Mouse (Mus musculus) heart, postnatal 10 days (tissue): ENCODE data around the gene Ablim1. TPM values are rescaled to one million over a fixed set of nuclear protein-coding genes. Genes with fewer than 3 reads are reported as not detected.

Experiments
- DNase-seq, 2 experiments: peaks; one replicate each; pipeline ENCODE4 v3.0.0; 2021
- intact Hi-C: fragments of 180-260 bp; cut with DNase I; formaldehyde crosslinking; loops from one replicate; pipeline ENCODE4 v1.15.1; 2025
- total RNA-seq, 2 experiments: library from RNA; stranded (reverse); gene quantifications; 2 replicates each; pipeline ENCODE4 v1.2.3; 2021

Ablim1 gene
- total RNA-seq, 2 experiments from 2014 or later = 397 to 585 TPM

DNA sequence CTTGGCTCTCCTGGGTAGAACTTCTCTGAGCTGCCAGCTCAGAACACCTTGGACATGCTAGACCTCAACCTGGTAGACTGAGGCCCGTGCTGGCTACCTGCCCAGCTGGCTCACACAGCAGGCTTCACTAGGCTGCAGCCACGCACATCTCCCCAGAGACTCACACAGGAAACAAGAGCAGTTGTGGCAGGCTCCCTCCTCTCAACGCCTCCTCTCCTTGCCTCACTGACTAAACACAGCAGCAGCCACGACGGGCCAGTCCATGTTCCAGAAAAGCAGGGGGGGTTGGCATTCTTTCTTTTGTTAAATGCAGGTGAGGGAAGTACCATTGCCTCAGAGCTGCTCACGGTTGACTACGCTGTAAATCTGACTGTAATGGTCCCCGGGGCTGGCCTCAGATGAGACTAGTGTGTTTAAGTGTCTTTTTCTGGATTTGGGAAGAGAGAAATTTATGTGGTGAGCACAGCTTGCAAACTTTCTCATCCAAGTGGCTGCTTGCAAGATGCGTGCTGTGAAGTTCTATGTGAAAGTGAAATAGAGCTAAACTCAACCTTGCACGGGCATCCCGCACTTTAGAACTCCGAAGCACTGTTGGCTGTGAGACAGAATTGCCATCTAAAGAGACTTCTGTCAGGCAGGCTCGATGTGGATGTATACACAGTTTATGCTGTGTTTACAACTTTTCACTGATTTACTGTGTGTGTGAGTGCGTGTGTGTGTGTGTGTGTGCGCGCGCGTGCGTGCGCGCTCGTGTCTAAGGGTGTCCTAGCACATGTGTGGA is 195.7 kb downstream of the Ablim1 start:
- intact Hi-C loops = no loop called here
- DNase-seq = peak; percentile 74 to 81

DNA sequence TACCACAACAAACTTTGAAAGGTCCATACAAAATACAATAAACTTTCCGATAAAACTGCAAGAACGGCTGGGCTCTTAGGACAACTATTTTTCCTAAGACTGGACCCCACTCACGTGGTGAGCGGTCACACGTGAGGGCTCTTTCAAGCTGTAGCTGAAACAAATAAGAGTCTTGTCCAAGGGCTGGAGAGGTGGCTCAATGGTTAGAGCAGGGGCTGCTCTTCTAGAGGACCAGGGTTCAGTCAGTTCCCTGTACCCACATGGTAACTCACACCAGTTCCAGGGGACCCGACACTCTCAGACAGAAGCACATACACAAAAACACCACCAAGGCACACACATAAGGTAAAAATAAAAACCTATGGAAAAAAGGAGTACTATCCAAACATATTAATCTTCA is 197.0 kb downstream of the Ablim1 start:
- no peak for DNase-seq
- intact Hi-C loops = no loop called here

DNA sequence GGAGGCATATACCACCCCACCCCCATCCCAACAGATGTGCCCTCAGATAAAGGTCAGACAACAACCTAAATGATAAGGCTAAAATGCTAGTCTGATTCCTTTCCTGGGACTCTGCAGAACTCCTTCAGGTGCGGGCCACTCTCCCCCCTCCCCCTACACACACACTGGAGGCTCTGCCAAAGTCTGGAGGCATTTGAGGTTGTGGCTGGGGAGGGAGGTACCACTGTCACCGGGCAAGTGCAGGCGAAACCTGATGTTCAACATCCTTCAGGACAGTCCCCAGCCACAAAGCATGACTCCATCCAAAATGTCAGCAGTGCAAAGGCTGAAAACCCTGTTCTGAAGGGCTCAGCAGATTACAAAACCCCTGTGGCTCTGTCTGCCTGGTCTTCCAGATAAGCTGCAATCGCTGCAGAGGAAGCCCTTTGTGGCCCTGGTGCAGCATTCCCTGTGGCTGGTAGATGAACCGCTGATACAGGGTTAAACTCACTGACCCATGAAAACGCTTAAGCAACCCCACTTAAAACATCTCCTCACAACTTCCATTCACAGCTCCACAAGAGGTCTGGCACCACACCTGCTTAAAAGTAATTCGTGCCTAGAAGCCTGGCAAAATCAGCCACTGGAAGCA is 197.7 kb downstream of the Ablim1 start:
- peak in 1 of 2 experiments; percentile 49 for DNase-seq
- intact Hi-C loops = no loop called here

DNA sequence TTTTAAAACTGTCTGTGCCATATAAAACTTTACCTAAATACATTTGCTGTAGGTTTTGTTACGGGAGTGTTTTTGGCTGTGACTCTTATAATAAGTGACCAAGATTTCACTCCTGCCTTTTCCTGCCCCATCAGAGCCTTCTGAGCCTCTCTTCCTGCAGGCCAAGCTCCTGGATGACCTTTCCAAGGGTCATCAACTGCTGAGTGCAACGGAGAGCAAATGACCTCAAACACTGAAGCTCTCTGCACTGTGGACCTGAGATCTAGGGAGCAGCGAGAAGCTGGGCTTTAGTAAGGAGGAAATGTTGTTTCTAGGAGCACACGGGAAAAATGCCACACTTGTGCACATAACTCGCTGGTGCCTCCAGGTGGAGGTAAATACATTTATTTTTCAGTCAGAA is 199.0 kb downstream of the Ablim1 start:
- intact Hi-C loops = no loop called here
- no peak for DNase-seq

DNA sequence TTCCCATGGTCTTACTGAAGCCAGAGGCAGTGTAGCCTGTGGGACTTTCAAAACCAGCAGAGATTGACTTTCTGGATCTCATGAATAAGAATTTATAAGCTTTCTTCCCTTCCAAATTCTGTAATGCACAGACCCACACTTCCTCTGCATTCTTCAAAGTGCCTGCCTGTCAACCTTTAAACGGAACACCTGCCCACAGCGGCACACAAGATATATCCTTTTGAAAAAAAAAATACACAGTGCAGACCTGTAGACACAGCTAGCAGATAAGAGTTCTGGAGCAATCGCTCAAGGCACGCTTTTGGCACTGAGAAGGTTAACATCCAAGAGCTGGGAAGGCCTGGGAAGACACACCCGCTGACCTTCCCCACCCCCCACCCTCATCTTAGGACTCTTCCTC is 199.8 kb downstream of the Ablim1 start:
- intact Hi-C loops = no loop called here

DNA sequence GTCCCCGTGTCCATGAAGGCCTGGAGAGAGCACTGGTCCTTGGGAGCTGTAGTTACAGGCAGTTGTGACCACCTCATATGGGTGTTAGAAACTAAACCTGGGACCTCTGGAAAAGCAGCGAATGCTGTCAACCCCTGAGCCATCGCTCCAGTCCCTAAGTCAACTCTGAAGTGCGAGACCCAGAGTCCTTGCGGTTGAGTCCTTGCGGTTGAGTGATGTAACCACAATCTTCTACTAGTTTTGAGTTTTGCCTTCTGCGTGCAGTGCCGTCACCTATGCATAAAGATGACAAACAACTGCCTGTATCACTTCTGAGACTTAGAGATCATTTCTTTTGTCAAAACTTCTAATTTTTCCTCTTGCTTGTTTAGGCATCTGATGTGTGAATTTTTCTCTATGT is 200.7 kb downstream of the Ablim1 start:
- no peak for DNase-seq
- intact Hi-C loops = no loop called here

More for the DNA sequence above, 199.8 kb downstream of the Ablim1 start:
- DNase-seq = no peak

DNA sequence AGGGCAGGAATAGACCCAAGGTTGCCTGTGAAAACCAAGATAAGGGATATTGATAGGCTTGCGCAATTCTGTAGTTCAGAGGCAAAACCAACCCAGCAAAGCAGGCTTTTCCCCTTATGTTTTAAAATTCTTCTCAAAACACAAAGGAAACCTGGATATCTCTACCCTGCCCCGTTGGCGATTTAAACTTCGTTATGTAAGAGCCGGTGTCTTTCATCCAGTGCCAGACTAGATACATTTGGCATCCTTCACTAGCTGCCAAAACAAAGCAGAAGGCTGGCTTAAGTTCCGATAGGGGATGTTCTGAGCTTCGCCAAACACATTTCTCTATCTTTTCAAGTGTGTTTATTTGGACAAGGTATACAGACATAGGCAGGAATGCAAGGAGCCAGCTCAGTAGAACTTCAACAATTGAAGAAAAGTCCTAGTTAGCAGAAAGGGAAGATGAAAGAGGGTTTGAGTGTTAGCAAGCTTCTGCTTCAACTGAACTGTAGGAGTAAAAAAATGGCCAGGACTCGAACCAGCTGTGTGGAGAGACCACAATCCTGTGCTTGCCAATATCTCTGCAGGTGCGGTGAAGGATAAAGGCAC is 201.8 kb downstream of the Ablim1 start:
- intact Hi-C loops = no loop called here
- DNase-seq = no peak

DNA sequence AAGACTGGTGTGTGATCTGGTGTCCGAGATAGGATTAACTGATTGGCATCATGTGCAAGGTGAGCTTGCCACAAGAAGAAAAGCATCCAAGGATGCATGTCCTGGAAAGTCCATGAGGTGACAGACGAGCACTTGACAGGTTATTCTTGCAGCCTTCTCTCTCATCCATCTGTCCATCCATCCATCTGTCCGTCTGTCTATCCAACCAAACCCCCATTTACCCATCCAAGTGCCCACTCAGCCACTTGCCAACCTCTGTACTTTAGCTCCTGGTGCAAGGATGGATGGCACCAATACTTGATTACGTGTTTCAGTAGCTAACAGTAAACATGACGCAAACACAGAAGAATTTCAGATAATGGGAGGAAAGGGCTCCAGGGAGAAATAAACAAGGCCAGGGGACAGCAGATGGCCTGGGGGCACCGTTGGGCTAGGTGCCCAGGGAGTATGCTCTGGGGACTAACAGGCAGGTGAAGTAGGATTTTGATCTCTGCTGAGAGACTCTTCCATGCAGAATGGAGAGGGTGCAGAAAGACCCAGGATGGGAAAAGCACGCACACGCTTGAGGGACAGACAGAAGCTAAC is 202.4 kb downstream of the Ablim1 start:
- DNase-seq = no peak
- intact Hi-C loops = no loop called here

DNA sequence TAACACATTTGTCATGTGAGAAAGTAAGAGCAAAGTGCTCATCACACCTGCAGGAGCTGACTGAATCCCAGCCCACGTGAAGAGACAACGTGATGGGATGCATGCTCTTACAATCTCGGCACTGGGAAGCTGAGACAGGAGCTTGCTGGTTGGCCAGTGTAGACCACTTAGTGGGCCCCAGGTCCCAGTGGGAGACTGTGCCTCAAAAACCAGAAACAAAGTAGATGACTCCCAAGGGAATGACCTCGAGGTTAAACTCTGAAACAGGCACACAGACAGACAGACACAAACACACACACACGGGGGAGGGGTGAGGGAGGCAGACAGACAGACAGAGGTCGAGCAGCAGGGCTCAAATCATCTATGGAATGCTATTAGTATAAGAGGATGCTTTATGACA is 203.4 kb downstream of the Ablim1 start:
- intact Hi-C loops = no loop called here
- DNase-seq = no peak

DNA sequence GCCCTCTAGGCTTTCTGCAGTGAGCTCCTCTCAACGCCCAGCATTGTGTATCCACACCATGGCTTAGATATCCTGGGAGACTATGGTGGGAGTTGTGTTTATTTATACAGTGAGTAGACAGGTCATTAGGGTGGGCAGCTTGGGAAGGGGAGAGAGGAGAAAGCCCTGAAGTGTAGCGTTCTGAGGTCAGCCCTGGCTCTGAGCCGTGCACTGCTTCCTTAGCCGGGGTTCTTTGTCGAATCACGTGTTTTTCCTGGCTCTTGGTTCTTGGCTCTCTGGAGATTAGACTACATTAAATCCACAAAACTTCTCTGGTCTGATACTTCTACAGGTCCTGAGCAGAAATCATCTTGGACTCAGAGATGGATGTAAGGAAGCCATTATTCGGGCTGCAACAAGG is 205.1 kb downstream of the Ablim1 start:
- intact Hi-C loops = no loop called here
- DNase-seq = peak; percentile 61 to 62

DNA sequence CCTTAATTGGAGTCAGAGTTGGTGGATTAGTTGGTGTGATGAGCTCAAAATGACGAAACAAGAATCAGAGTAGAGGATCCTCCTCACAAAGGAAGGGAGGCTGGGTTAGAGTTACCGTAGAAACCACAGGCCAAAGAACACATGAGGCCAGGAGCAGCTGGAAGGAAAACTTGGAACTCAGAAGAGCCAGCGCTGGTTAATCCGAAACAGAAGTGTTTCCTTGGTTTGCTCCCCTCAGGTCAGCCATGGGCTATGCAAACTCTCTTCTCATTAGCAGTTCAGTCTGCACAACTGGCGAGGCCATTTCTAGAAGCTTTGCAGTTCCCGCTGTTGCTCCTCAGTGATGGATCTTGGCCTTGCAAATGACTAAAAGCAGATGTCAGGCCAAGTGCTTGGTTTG is 208.2 kb downstream of the Ablim1 start:
- no peak for DNase-seq
- intact Hi-C loops = no loop called here

DNA sequence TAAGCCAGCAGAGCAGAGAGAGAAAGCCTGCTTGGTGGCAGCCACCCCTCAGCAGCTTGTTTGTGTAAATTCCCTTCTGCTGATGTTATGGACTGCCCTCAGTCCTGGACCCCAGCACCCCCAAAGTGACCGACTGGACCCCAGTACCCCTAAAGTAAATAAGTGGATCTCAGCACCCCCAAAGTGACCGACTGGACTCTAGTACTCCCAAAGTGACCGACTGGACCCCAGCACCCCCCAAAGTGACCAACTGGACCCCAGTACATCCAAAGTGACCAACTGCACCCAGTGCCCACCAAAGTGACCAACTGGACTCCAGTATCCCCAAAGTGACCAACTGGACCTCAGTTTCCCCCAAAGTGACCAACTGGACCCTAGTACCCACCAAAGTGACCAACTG is 208.7 kb downstream of the Ablim1 start:
- DNase-seq = no peak
- intact Hi-C loops = no loop called here

DNA sequence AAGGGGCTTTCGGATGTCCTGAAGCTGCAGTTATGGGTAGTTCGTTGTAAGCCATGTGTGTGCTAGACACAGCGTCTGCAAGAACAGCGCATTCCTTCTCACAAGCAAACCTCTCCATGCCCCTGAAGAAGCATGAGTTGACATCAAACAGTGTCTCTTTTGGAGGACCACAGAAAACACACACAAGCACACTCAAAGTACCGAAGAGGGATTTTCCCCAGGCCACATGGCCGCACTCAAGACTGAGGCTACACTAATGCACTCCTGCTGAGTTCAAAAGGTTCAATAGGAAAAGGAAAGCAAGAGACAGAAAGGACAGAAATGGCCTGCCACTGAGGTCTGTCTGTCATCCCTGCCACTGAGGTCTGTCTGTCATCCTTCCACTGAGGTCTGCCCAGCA is 209.6 kb downstream of the Ablim1 start:
- DNase-seq = no peak
- intact Hi-C loops = no loop called here

DNA sequence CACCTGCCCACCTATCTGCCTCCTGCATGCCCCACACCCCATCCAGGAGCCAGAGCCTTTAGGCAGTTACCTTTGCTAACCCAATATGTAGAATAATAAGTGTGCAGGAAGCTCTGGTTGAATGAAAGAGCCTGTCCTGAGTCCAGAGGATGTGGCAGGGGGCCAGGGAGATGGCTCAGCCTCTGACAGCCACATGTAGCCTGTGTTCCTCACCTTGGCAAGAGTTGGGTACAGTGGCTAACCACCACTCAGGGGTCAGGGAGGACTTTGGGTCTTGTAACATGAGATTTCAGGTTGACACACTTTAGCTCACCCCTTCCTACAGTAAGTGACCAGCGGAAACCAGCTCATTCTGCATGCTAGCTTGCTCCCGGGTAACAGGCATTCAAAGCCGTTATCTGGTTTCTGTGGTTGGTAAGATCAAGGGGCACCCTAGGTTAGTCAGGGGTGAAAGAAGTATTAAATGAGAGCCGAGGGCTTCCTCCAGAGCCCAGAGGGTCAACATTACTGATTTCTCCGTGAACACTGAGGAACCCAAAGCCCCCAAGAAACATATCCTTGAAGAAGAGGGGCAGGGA is 210.5 kb downstream of the Ablim1 start:
- no peak for DNase-seq
- intact Hi-C loops = no loop called here

DNA sequence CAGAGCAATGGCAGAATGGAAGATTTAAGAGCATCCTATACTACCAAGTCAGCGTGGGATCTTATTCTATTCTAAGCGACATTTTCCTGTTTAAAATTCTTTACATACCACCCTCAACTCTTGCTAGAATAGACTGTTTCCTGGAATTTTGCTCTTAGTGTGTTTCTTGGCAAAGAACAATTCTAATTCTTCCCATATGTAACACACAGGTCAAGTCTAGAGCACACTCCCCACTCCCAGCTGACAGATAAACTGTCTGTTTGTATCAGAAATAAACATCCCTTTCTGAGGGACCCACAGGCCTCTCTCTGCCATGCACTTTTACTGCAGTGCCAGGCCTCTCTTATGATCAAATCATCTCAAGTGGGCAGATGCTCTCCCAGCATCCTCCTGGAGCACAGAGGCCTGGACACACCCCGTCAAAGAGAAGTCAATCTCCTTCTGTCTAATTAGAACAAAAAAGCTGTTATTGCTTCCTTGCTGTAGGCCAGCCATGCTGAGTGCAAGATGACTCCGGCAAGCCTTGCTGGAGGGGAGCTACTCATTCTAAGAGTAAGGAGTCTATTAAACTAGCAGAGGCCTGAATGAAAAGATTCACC is 211.3 kb downstream of the Ablim1 start:
- intact Hi-C loops = no loop called here
- DNase-seq = no peak

DNA sequence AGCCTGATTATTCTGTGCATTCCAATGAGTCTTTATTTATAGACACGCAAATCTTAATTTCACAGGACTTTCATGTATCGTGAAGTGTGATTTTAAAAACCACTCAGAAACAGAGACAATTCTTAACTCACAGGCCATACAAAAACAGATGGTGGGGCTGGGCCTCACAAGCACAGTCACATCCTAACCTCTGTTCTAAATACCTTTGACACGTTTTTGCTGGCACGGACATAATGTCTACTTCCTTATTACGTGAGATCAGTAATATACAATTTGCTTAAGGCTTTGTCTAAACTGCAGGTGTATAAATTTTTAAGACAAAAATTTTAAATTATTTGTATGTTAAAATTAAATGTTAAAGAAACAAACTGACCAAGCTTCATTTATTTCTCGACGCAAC is 212.7 kb downstream of the Ablim1 start:
- no peak for DNase-seq
- intact Hi-C loops = no loop called here

DNA sequence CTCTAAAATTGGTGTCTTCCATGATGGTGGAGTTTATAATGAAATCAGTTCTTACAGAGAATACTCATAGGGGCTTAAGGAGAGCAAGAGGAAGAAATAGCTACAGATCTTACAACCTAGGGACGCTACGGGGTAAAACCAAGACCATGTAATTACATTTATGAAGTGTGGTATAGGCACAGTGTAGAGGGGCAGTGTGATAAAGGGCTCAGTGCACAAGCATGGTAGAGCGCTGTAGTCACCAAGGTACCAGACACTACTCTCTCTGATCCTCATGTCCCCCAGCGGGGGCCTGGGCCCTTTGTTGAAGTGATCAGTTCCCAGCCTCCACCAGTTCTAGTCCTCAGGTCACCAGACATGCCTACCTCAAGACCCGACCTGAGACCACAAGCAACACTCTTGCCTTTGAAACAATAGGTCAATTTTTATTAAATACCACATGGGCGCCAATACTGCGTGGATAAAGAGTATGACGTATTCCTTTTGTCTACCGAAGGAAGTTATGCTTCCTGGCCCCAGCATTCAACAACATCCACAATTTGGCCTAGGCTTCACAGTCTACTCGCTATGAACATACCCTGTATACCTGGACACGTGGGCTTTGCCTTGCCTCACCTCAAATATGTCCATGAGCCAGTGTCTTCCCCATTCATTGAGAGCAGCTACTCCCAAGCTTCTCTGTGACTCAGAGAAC is 213.8 kb downstream of the Ablim1 start:
- intact Hi-C loops = no loop called here
- peak in 1 of 2 experiments; percentile 42 for DNase-seq

DNA sequence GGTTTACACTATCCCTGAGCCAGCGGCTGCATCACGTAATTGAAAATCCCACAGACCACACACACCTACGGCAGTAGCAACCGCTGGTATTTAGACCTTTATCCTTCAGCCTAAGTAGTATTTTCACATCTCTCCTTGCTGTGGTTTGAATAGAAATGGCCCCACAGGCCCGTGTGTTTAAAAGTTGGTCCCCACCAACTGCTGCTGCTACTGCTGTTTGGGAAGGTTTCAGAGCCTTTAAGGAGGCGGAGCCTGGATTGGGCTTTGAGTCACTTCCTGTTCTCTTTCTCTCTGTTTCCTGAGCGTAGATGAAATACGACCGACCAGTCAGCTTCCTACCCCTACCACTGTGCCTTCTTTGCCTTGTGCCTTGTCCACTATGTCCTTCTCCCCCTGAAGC is 214.7 kb downstream of the Ablim1 start:
- no peak for DNase-seq

DNA sequence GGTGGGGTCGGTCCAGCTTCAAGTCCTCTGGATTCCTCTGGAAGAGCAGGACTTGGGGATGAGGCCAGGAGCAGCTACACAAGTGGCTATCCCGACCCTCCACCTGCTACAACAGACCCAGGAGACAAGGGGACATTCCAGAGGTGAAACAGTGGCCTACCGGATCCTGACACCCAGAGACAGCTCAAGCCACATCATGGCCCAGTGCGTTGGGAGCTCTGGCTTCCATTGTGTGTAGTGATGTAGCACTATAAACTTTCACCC is 215.7 kb downstream of the Ablim1 start:
- intact Hi-C loops = loop anchor here (5.0 kb wide), 1 partner anchor 33 kb away; no protein-coding TSS in a partner anchor
- peak; percentile 48 to 52 for DNase-seq

More for the DNA sequence above, 214.7 kb downstream of the Ablim1 start:
- intact Hi-C loops = loop anchor here (5.0 kb wide), 1 partner anchor 32 kb away; no protein-coding TSS in a partner anchor
